Mouse (Mus musculus): ENCODE measurements at regions not wholly inside any gene's neighbourhood (a gene's known extent, or its start where the extent isn't known, plus 50 kb on each side); places are given as distances from the start of the nearest gene placed in this dataset.

DNA sequence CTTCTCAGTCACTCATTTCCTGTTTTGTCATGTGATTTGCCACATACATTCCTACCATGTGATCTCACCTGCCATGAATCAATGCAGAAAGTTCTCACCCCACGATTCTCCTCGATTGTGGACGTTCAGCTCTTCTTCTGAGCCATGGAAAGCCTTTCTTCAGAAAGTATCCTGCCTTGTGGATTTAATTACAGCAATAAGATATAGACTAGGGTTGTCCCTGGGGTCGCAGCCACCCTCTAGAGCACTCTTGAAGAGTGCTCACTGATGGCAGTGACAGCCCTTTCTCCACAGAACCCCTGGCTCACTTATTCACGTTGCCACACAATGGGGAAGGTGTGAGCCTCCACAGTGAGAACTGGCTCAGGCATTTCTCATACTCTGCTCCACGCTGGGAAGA lies 345.1 kb downstream of the Wdr11 start:
- ATAC-seq (ENCODE audit: low FRiP score, low TSS enrichment) = no peak
- Histone ChIP-seq H3K9me3 (ENCODE audit: low read length) (no peaks in the 10 kb centered on the region), H3K4me1 (ENCODE audit: insufficient read depth, low read length) (peaks cover 6% of the 10 kb centered on the region), H3K36me3 (ENCODE audit: insufficient read depth, low read length) (no peaks in the 10 kb centered on the region), H3K9ac (replicated peaks; ENCODE audit: low read length) (no peak overlapping the region), H3K4me3 (ENCODE audit: low read length) (no peak overlapping the region), H3K27ac (ENCODE audit: low read length) (no peak overlapping the region), H3K4me2 (replicated peaks; ENCODE audit: low read depth, low read length) (no peak overlapping the region), H3K27me3 (ENCODE audit: insufficient read depth, low read length) (no peaks in the 10 kb centered on the region)
- WGBS = 72% methylated on average over 6 of the region's 6 CpGs

DNA sequence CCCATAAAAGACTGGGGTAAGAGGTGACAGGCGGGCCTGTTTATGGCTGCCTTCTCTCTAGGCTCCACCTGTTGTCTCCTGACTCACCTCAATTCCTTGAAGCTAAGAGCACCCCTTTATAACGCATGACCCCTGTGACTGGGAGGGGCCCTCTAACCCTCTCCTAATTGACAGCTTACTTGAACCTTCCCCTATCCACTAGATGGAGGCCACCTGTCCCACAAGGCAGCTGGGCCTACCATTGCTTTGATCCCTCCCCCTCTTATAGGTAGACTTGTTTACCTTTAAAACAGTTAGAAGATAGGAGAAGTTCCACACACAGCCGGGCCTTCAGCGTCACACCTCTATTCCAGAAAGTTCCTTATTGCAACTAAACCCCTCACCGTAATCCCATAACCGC lies 346.1 kb downstream of the Wdr11 start:
- H3K4me1 ChIP-seq (ENCODE audit: insufficient read depth, low read length) = peaks cover 7% of the 10 kb centered on the region
- 87% methylated on average over 6 of the region's 6 CpGs for WGBS
- H3K9me3 ChIP-seq (ENCODE audit: low read length) = no peaks in the 10 kb centered on the region
- no peak for ATAC-seq (ENCODE audit: low FRiP score, low TSS enrichment)
- no peak overlapping the region for H3K9ac ChIP-seq (replicated peaks; ENCODE audit: low read length)
- H3K36me3 ChIP-seq (ENCODE audit: insufficient read depth, low read length) = no peaks in the 10 kb centered on the region
- no peak overlapping the region for H3K4me3 ChIP-seq (ENCODE audit: low read length)
- H3K27ac ChIP-seq (ENCODE audit: low read length) = no peak overlapping the region
- H3K4me2 ChIP-seq (replicated peaks; ENCODE audit: low read depth, low read length) = no peak overlapping the region
- no peaks in the 10 kb centered on the region for H3K27me3 ChIP-seq (ENCODE audit: insufficient read depth, low read length)

DNA sequence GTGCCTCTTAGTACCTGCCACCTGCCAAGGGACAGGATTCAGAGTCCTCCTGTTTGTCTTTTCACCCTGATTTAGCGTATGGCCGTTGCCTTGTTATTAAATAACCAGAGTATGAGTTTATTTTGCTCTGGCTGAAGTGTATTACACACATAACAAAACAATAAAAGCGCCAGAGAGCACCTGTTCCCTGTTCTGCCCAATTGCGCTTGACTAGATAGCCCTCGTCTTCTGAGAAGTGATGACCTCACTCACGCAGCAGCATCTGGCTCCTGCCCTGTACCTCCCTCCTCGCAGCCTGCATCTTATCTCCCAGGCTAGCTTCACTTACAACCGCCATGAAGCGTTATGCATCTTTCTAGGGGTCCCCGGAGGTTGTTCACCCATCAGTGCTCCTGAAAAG lies 346.5 kb downstream of the Wdr11 start:
- no peak for ATAC-seq (ENCODE audit: low FRiP score, low TSS enrichment)
- WGBS = 67% methylated on average over 10 of the region's 10 CpGs
- peaks cover 7% of the 10 kb centered on the region for H3K4me1 ChIP-seq (ENCODE audit: insufficient read depth, low read length)

DNA sequence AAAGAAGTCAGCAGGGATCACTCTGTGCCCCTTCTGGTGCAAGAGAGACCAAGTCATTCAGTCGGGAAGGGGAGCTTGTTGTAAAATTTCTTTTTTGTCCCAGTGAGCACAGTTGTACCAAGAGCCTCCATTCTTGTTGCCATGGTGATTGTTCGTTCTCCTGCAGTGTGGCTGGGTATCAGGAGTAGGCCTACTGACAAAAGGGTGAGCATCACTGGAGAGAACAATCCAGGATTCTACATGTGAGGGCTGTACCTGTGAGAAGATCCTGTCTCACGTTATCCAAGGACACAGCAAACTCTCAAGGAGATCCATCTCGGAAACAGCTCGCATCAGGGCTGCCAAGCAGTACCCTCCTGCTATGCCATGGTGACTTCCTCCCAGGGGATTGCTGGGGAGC lies 347.6 kb downstream of the Wdr11 start:
- Histone ChIP-seq H3K36me3 (ENCODE audit: insufficient read depth, low read length) (no peaks in the 10 kb centered on the region), H3K4me2 (replicated peaks; ENCODE audit: low read depth, low read length) (no peak overlapping the region), H3K27ac (ENCODE audit: low read length) (no peak overlapping the region), H3K9ac (replicated peaks; ENCODE audit: low read length) (no peak overlapping the region), H3K4me1 (ENCODE audit: insufficient read depth, low read length) (peaks cover 7% of the 10 kb centered on the region), H3K9me3 (ENCODE audit: low read length) (no peaks in the 10 kb centered on the region), H3K4me3 (ENCODE audit: low read length) (no peak overlapping the region), H3K27me3 (ENCODE audit: insufficient read depth, low read length) (no peaks in the 10 kb centered on the region)
- ATAC-seq (ENCODE audit: low FRiP score, low TSS enrichment) = no peak
- WGBS = 90% methylated on average over 5 of the region's 5 CpGs

More for the DNA sequence above, 346.5 kb downstream of the Wdr11 start:
- Histone ChIP-seq H3K9ac (replicated peaks; ENCODE audit: low read length) (no peak overlapping the region), H3K4me2 (replicated peaks; ENCODE audit: low read depth, low read length) (no peak overlapping the region), H3K27ac (ENCODE audit: low read length) (no peak overlapping the region), H3K4me3 (ENCODE audit: low read length) (no peak overlapping the region), H3K9me3 (ENCODE audit: low read length) (no peaks in the 10 kb centered on the region), H3K27me3 (ENCODE audit: insufficient read depth, low read length) (no peaks in the 10 kb centered on the region), H3K36me3 (ENCODE audit: insufficient read depth, low read length) (no peaks in the 10 kb centered on the region)

DNA sequence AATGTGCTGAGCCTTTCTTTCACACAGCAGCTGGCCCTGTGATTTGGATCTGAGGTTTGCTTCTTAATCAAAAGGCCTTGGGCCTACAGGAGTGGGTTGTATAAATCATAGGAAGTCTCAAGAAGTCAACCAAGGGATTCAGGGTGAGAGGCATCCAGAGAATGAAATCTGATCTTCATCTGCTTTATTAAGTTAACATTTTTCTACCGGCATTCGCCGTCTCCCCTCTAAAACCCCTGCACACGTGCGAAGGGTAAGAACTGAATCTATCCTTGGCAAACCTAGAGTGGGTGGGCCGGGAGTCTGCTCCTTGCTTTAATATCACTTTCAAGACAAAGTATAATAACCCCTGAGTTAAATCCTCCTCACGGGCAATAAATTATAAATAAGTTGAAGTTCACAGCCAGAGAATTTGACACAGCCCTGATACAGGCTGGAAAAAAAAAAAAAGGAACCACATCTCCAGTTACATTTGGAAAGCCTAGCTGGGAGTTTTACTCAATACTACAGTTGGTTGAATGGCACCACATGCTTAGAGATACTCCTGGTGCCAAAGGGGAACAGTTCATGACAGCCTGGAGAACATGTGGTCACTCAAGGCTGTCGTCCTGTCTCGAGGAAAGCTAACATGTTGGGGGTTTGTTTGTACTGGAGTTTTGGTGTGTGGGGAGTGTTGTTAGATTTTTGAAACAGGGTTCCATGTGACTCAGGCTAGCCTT lies 349.8 kb downstream of the Wdr11 start:
- 0 out of 2 replicates have a peak, but pooled peaks have one; percentile 54 for ATAC-seq (ENCODE audit: low FRiP score, low TSS enrichment)
- Histone ChIP-seq H3K9ac (replicated peaks; ENCODE audit: low read length) (no peak overlapping the region), H3K4me2 (replicated peaks; ENCODE audit: low read depth, low read length) (no peak overlapping the region)

DNA sequence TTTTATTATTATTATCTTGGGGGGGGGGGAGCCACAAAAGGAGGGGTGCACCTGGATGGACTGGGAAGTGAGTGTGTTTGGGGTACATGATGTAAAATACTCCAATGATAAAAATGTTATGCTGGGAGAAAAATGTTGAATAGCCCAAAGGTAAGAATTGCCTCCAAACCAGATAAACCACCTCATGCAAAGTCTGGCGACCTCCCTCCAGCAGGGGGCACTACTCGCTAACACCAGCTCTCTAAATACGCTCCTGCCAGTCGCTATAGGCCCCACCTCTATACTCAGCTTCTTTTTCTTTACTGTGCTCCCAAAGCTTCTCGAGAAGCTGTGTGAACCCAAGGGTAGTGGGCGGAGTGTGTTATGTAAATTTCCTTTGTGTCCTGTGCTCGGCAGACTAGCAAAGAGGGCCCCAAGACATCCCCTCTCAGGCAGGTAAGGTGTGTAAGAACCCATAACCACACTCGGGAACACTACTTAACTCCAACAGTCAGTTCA lies 357.0 kb downstream of the Wdr11 start:
- Histone ChIP-seq H3K4me1 (ENCODE audit: insufficient read depth, low read length) (no peaks in the 10 kb centered on the region), H3K36me3 (ENCODE audit: insufficient read depth, low read length) (no peaks in the 10 kb centered on the region), H3K4me3 (ENCODE audit: low read length) (no peak overlapping the region), H3K4me2 (replicated peaks; ENCODE audit: low read depth, low read length) (no peak overlapping the region), H3K9me3 (ENCODE audit: low read length) (no peaks in the 10 kb centered on the region), H3K27ac (ENCODE audit: low read length) (no peak overlapping the region), H3K9ac (replicated peaks; ENCODE audit: low read length) (no peak overlapping the region), H3K27me3 (ENCODE audit: insufficient read depth, low read length) (no peaks in the 10 kb centered on the region)
- 74% methylated on average over 8 of the region's 8 CpGs for WGBS
- ATAC-seq (ENCODE audit: low FRiP score, low TSS enrichment) = no peak

More for the DNA sequence above, 349.8 kb downstream of the Wdr11 start:
- 31% methylated on average over 9 of the region's 9 CpGs for WGBS
- H3K36me3 ChIP-seq (ENCODE audit: insufficient read depth, low read length) = no peaks in the 10 kb centered on the region
- peaks cover 7% of the 10 kb centered on the region for H3K4me1 ChIP-seq (ENCODE audit: insufficient read depth, low read length)
- peak overlapping the region; percentile 18; the same call in 1 of the 2 replicates for H3K27ac ChIP-seq (ENCODE audit: low read length)
- no peak overlapping the region for H3K4me3 ChIP-seq (ENCODE audit: low read length)
- no peaks in the 10 kb centered on the region for H3K9me3 ChIP-seq (ENCODE audit: low read length)
- H3K27me3 ChIP-seq (ENCODE audit: insufficient read depth, low read length) = no peaks in the 10 kb centered on the region

DNA sequence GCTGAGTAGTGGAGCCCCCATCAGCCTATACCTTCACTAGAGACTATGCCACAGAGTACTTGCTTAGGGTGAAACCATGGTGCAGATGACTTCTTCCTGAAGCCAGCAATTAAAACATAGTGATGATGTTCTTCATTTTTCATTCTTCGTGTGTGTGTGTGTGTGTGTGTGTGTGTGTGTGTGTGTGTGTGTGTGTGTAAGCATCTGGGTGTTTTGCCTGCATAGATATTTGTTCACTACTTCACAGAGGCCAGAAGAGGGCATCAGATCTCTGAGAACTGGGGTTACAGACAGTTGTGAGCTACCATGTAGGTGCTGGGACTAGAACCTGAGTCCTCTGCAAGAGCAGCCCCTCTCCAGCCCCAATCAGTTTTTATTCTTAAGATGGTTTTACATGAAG lies 358.8 kb downstream of the Wdr11 start:
- no peak overlapping the region for H3K4me3 ChIP-seq (ENCODE audit: low read length)
- ATAC-seq (ENCODE audit: low FRiP score, low TSS enrichment) = no peak
- WGBS = 100% methylated on average over 1 of the region's 1 CpGs
- no peaks in the 10 kb centered on the region for H3K36me3 ChIP-seq (ENCODE audit: insufficient read depth, low read length)
- no peaks in the 10 kb centered on the region for H3K9me3 ChIP-seq (ENCODE audit: low read length)
- H3K4me1 ChIP-seq (ENCODE audit: insufficient read depth, low read length) = no peaks in the 10 kb centered on the region
- H3K9ac ChIP-seq (replicated peaks; ENCODE audit: low read length) = no peak overlapping the region
- no peak overlapping the region for H3K4me2 ChIP-seq (replicated peaks; ENCODE audit: low read depth, low read length)
- no peak overlapping the region for H3K27ac ChIP-seq (ENCODE audit: low read length)
- no peaks in the 10 kb centered on the region for H3K27me3 ChIP-seq (ENCODE audit: insufficient read depth, low read length)

DNA sequence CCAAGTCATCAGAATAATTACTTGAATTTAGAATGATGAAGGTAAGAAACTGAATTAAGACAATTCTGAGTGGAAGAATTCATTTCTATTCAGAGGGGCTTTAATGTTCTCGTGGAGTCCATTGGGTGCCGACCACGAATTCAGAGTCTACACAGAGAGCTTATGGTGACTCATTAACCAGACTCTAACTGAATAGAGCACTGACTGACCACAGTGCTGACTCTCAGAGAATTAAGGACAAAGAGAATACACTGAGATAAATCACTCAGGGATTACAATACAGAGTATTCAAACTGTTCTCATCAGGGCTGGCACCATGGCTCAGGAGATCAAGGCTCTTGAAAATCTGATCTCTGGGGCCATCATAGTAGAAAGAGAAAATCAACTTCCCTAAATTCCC lies 366.7 kb downstream of the Wdr11 start:
- whole genome bisulfite sequencing = 53% methylated on average over 3 of the region's 3 CpGs
- Histone ChIP-seq H3K27ac (ENCODE audit: low read length) (no peak overlapping the region), H3K9me3 (ENCODE audit: low read length) (no peaks in the 10 kb centered on the region), H3K4me3 (ENCODE audit: low read length) (no peak overlapping the region), H3K27me3 (ENCODE audit: insufficient read depth, low read length) (no peaks in the 10 kb centered on the region), H3K36me3 (ENCODE audit: insufficient read depth, low read length) (no peaks in the 10 kb centered on the region), H3K4me1 (ENCODE audit: insufficient read depth, low read length) (peaks cover 3% of the 10 kb centered on the region; the same call in 1 of the 2 replicates), H3K9ac (replicated peaks; ENCODE audit: low read length) (no peak overlapping the region), H3K4me2 (replicated peaks; ENCODE audit: low read depth, low read length) (no peak overlapping the region)
- no peak for ATAC-seq (ENCODE audit: low FRiP score, low TSS enrichment)

DNA sequence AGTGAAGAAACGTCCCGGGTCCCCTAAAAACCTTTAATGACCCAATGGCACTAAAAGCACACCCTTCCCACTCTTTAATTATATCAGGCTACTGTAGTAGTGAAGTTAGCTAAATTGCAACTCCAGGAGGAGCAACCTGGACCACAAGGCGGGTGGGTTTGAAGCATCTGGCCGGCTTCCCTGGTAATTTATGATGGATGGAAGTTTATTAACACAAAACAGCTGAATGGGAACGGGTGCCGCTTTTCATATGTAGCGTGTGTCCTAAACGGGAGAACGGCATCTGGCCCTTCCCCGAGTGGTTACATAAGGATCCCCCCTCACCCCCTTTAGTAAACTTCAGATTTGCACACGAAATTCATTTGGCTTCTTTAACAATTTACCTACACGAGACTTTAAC lies 370.9 kb downstream of the Wdr11 start:
- H3K9ac ChIP-seq (replicated peaks; ENCODE audit: low read length) = no peak overlapping the region
- WGBS = 38% methylated on average over 12 of the region's 12 CpGs
- H3K27me3 ChIP-seq (ENCODE audit: insufficient read depth, low read length) = no peaks in the 10 kb centered on the region
- no peak overlapping the region for H3K27ac ChIP-seq (ENCODE audit: low read length)
- H3K4me1 ChIP-seq (ENCODE audit: insufficient read depth, low read length) = peaks cover 3% of the 10 kb centered on the region; the same call in 1 of the 2 replicates
- no peak overlapping the region for H3K4me3 ChIP-seq (ENCODE audit: low read length)
- H3K4me2 ChIP-seq (replicated peaks; ENCODE audit: low read depth, low read length) = no peak overlapping the region
- no peaks in the 10 kb centered on the region for H3K36me3 ChIP-seq (ENCODE audit: insufficient read depth, low read length)
- ATAC-seq (ENCODE audit: low FRiP score, low TSS enrichment) = no peak
- no peaks in the 10 kb centered on the region for H3K9me3 ChIP-seq (ENCODE audit: low read length)

DNA sequence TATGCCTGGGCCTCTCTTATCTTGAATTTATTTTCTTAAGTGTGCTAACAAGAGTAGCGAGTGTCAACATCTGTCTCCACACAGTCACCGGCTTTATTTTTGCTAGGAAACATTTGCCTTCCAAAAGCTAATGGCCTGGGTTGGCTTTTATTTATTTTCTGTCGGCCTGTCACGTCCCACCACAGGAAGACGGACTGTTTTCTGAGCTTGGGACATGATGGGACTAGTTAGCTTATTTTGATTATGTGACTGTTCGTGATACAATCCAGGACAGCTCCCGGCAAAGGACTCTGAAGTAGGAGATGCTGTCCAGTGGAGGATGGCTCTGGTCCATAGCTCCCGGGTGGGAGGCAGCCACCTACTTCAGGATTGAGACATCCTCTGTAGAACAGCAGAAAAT lies 372.5 kb downstream of the Wdr11 start:
- Histone ChIP-seq H3K4me1 (ENCODE audit: insufficient read depth, low read length) (peaks cover 3% of the 10 kb centered on the region; the same call in 1 of the 2 replicates), H3K9ac (replicated peaks; ENCODE audit: low read length) (no peak overlapping the region), H3K27ac (ENCODE audit: low read length) (0 out of 2 replicates have a peak overlapping the region, but pooled peaks have one; percentile 3), H3K27me3 (ENCODE audit: insufficient read depth, low read length) (no peaks in the 10 kb centered on the region), H3K36me3 (ENCODE audit: insufficient read depth, low read length) (no peaks in the 10 kb centered on the region), H3K4me3 (ENCODE audit: low read length) (no peak overlapping the region), H3K4me2 (replicated peaks; ENCODE audit: low read depth, low read length) (no peak overlapping the region), H3K9me3 (ENCODE audit: low read length) (no peaks in the 10 kb centered on the region)
- 43% methylated on average over 8 of the region's 8 CpGs for WGBS
- ATAC-seq (ENCODE audit: low FRiP score, low TSS enrichment) = 0 out of 2 replicates have a peak, but pooled peaks have one; percentile 42

All from kidney, embryonic 16.5 days (tissue).